Mouse (Mus musculus) testis, adult 2 months (tissue): ENCODE results near the gene 2010003K11Rik. TPM values are rescaled to one million over a fixed set of nuclear protein-coding genes. Genes with fewer than 3 reads are reported as not detected.

Experiments
- H3K27ac ChIP-seq: fragments of 200-500 bp; 2 replicates; pipeline ENCODE4 v1.5.1; 2012; ENCODE audit warnings: low read depth, low read length; ENCODE audit not compliant: control insufficient read depth, insufficient read depth
- H3K27me3 ChIP-seq: fragments of 200-500 bp; 2 replicates; pipeline ENCODE4 v1.6.1; 2012; ENCODE audit warnings: mild to moderate bottlenecking, low read length, moderate library complexity; ENCODE audit not compliant: control insufficient read depth, insufficient read depth
- H3K36me3 ChIP-seq: fragments of 200-500 bp; 2 replicates; pipeline ENCODE4 v1.6.1; 2012; ENCODE audit warnings: mild to moderate bottlenecking, low read length; ENCODE audit not compliant: control insufficient read depth, insufficient read depth
- H3K4me1 ChIP-seq: fragments of 200-500 bp; 2 replicates; pipeline ENCODE4 v1.6.1; 2012; ENCODE audit warnings: low read length; ENCODE audit not compliant: control insufficient read depth, insufficient read depth
- H3K4me3 ChIP-seq: fragments of 200-500 bp; 2 replicates; pipeline ENCODE4 v1.5.1; 2012; ENCODE audit warnings: low read depth, mild to moderate bottlenecking, low read length, moderate library complexity, mixed read lengths; ENCODE audit not compliant: control insufficient read depth
- CTCF ChIP-seq: fragments of 200-500 bp; IDR thresholded peaks from 2 replicates; pipeline ENCODE4 v1.5.1; 2012; ENCODE audit warnings: low read depth, mild to moderate bottlenecking, inconsistent platforms, low read length, moderate library complexity; ENCODE audit not compliant: control insufficient read depth, insufficient read depth, insufficient replicate concordance
- POLR2A ChIP-seq: fragments of 200-500 bp; IDR thresholded peaks from 2 replicates; pipeline ENCODE4 v1.6.1; 2012; ENCODE audit warnings: low read depth, mild to moderate bottlenecking, inconsistent platforms, low read length, moderate library complexity; ENCODE audit not compliant: control insufficient read depth
- polyA plus RNA-seq: library from polyadenylated mRNA; depleted of rRNA; stranded (reverse); fragments of >200 nt; gene quantifications from 2 replicates; pipeline ENCODE4 v1.2.3, GENCODE M21; 2012; rRNA removed

Gene 2010003K11Rik
- 0.94 and 0.95 TPM in 2 replicates for polyA plus RNA-seq

GRCm38 (mm10) chr19:4498062-4498933 lies at the start of gene 2010003K11Rik:
2010003K11Rik (minus strand) TSS chr19:4498583.
- Histone ChIP-seq H3K27ac (no peak within 1 kb of the TSS), H3K36me3 (no peaks in the 10 kb centered on the region), H3K4me1 (peaks cover 12% of the 10 kb centered on the region), H3K4me3 (no peak within 1 kb of the TSS), H3K27me3 (no peaks in the 10 kb centered on the region)
- TF ChIP-seq CTCF, result no peak
- no peak for TF ChIP-seq POLR2A

GRCm38 (mm10) chr19:4547801-4548200 lies 49.4 kb upstream of the 2010003K11Rik start:
- H3K27ac ChIP-seq, result no peak overlapping the region
- H3K27me3 ChIP-seq, result no peaks in the 10 kb centered on the region
- H3K4me1 ChIP-seq, result no peaks in the 10 kb centered on the region
- no peak overlapping the region for H3K4me3 ChIP-seq
- TF ChIP-seq POLR2A (no peak), CTCF (no peak)
- H3K36me3 ChIP-seq, result no peaks in the 10 kb centered on the region

GRCm38 (mm10) chr19:4545841-4546240 lies 47.5 kb upstream of the 2010003K11Rik start:
- H3K4me1 ChIP-seq, result no peaks in the 10 kb centered on the region
- H3K4me3 ChIP-seq, result no peak overlapping the region
- TF ChIP-seq CTCF (no peak), POLR2A (no peak)
- H3K36me3 ChIP-seq, result no peaks in the 10 kb centered on the region
- no peak overlapping the region for H3K27ac ChIP-seq
- H3K27me3 ChIP-seq, result no peaks in the 10 kb centered on the region

GRCm38 (mm10) chr19:4545091-4545490 lies 46.7 kb upstream of the 2010003K11Rik start:
- no peak overlapping the region for H3K4me3 ChIP-seq
- H3K27ac ChIP-seq, result no peak overlapping the region
- TF ChIP-seq POLR2A, result no peak
- no peak for TF ChIP-seq CTCF
- H3K36me3 ChIP-seq, result no peaks in the 10 kb centered on the region
- no peaks in the 10 kb centered on the region for H3K4me1 ChIP-seq
- no peaks in the 10 kb centered on the region for H3K27me3 ChIP-seq

- Histone ChIP-seq H3K36me3 (no peaks in the 10 kb centered on the region), H3K4me3 (no peak overlapping the region), H3K27ac (no peak overlapping the region), H3K4me1 (no peaks in the 10 kb centered on the region), H3K27me3 (no peaks in the 10 kb centered on the region)
- TF ChIP-seq POLR2A (no peak), CTCF (no peak)
Measured at GRCm38 (mm10) chr19:4542081-4542480, 43.7 kb upstream of the 2010003K11Rik start.

GRCm38 (mm10) chr19:4540992-4541391 lies 42.6 kb upstream of the 2010003K11Rik start:
- no peaks in the 10 kb centered on the region for H3K36me3 ChIP-seq

GRCm38 (mm10) chr19:4540263-4540662 lies 41.9 kb upstream of the 2010003K11Rik start:
- H3K4me3 ChIP-seq, result no peak overlapping the region
- H3K36me3 ChIP-seq, result no peaks in the 10 kb centered on the region
- no peak overlapping the region for H3K27ac ChIP-seq
- H3K27me3 ChIP-seq, result no peaks in the 10 kb centered on the region
- TF ChIP-seq POLR2A, result no peak
- no peak for TF ChIP-seq CTCF
- no peaks in the 10 kb centered on the region for H3K4me1 ChIP-seq

More at GRCm38 (mm10) chr19:4540992-4541391, 42.6 kb upstream of the 2010003K11Rik start:
- H3K4me3 ChIP-seq, result no peak overlapping the region
- no peak for TF ChIP-seq POLR2A
- no peak for TF ChIP-seq CTCF
- H3K27ac ChIP-seq, result no peak overlapping the region
- H3K27me3 ChIP-seq, result no peaks in the 10 kb centered on the region
- no peaks in the 10 kb centered on the region for H3K4me1 ChIP-seq
